Mouse (Mus musculus): ENCODE measurements around the gene Catsperz.

DNA sequence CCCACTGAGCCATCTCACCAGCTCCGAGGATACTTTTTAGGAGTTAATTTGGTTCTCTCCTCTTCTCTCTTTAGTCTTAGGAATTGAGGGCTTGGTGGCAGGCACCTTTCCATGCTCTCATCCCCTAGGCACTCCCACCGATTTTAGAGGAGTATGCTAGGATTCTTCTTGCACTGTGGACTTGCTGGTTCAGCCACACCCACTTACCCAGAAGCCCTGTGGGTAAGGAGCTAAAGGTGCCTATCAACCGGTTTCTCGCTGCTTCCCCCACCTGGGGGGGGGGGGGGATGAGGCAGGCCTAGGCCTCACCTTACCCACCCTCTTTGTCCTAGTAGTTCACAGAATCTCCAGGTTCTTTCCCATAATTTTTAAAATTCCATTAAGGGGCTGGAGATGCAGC lies 22.6 kb upstream of the Catsperz start:
- TF ChIP-seq POLR2A (IDR thresholded peaks at IDR 0.05; ENCODE audit: insufficient read length, low read depth), result no peak
- TF ChIP-seq TCF12 (IDR thresholded peaks at IDR 0.05; ENCODE audit: insufficient read depth, poor library complexity, severe bottlenecking), result no peak
- TF ChIP-seq E2F4 (IDR thresholded peaks at IDR 0.05; ENCODE audit: insufficient read depth), result no peak
- TF ChIP-seq MAX (IDR thresholded peaks at IDR 0.05; ENCODE audit: low read depth), result no peak
